Mouse (Mus musculus) heart, embryonic 12.5 days (tissue): Measurements from ENCODE around the gene Limch1. TPM values are rescaled to one million over a fixed set of nuclear protein-coding genes. Genes with fewer than 3 reads are reported as not detected.

Source experiments
- ATAC-seq: fragments of 200-750 bp; cut with Nextera tagmentation; 2 replicates; pipeline ENCODE4 v1.8.0; 2017; ENCODE audit warnings: moderate TSS enrichment, moderate library complexity; ENCODE audit not compliant: insufficient number of reproducible peaks, low FRiP score
- H3K27ac ChIP-seq: fragments of 300-500 bp; sonication (generic); 2 replicates; pipeline ENCODE4 v1.5.1; 2016; ENCODE audit warnings: mild to moderate bottlenecking, moderate library complexity; ENCODE audit not compliant: poor library complexity, severe bottlenecking
- H3K27me3 ChIP-seq: fragments of 300-500 bp; sonication (generic); replicated peaks from 2 replicates; pipeline ENCODE4 v1.6.1; 2016; ENCODE audit warnings: mild to moderate bottlenecking, moderate library complexity
- H3K36me3 ChIP-seq: fragments of 300-500 bp; sonication (generic); 2 replicates; pipeline ENCODE4 v1.6.1; 2016; ENCODE audit warnings: mild to moderate bottlenecking, moderate library complexity
- H3K4me1 ChIP-seq: fragments of 300-500 bp; sonication (generic); replicated peaks from 2 replicates; pipeline ENCODE4 v1.6.1; 2016; ENCODE audit warnings: mild to moderate bottlenecking
- H3K4me2 ChIP-seq: fragments of 300-500 bp; sonication (generic); 2 replicates; pipeline ENCODE4 v1.6.1; 2016; ENCODE audit warnings: mild to moderate bottlenecking, moderate library complexity
- H3K4me3 ChIP-seq: fragments of 300-500 bp; sonication (generic); 2 replicates; pipeline ENCODE4 v1.5.1; 2016; ENCODE audit warnings: mild to moderate bottlenecking
- H3K9ac ChIP-seq: fragments of 300-500 bp; sonication (generic); 2 replicates; pipeline ENCODE4 v1.6.1; 2016; ENCODE audit warnings: mild to moderate bottlenecking, moderate library complexity
- H3K9me3 ChIP-seq: fragments of 300-500 bp; sonication (generic); replicated peaks from 2 replicates; pipeline ENCODE4 v1.6.1; 2016; ENCODE audit warnings: mild to moderate bottlenecking, moderate library complexity
- WGBS: fragments of 180-500 bp; shearing (Covaris S2); methylation state at CpG from one replicate; pipeline ENCODE4 v1.1.7; 2016; 5-methylcytosine and 5-hydroxymethylcytosine counted together
- polyA plus RNA-seq: library from polyadenylated mRNA; unstranded; fragments of >200 nt; fragmentation: Nextera tagmentation; extraction: Ambion mirVana; gene quantifications from 2 replicates; pipeline ENCODE4 v1.2.1, GENCODE M21; 2016

The Limch1 gene
- polyA plus RNA-seq, 1 experiment from 2014 or later = 25.0 TPM

GRCm38 (mm10) chr5:66929291-66929690 lies 183.7 kb downstream of the Limch1 start:
- Histone ChIP-seq H3K4me2 (no peak overlapping the region), H3K27me3 (0 out of 2 replicates have a peak, but pooled peaks cover 5% of the 10 kb centered on the region), H3K36me3 (no peaks in the 10 kb centered on the region), H3K4me1 (no peaks in the 10 kb centered on the region; the same call in 1 of the 2 replicates), H3K9me3 (no peaks in the 10 kb centered on the region), H3K9ac (no peak overlapping the region), H3K4me3 (no peak overlapping the region), H3K27ac (no peak overlapping the region)
- 58% methylated on average over 6 of the region's 6 CpGs for WGBS
- ATAC-seq = no peak

GRCm38 (mm10) chr5:66933134-66933804 lies 187.6 kb downstream of the Limch1 start:
- no peak overlapping the region for H3K4me2 ChIP-seq
- 72% methylated on average over 10 of the region's 10 CpGs for WGBS
- H3K27me3 ChIP-seq = 0 out of 2 replicates have a peak, but pooled peaks cover 5% of the 10 kb centered on the region
- H3K27ac ChIP-seq = no peak overlapping the region
- no peaks in the 10 kb centered on the region for H3K36me3 ChIP-seq
- no peaks in the 10 kb centered on the region for H3K9me3 ChIP-seq
- no peaks in the 10 kb centered on the region for H3K4me1 ChIP-seq
- no peak overlapping the region for H3K4me3 ChIP-seq
- no peak for ATAC-seq
- H3K9ac ChIP-seq = no peak overlapping the region

- Histone ChIP-seq H3K27me3 (0 out of 2 replicates have a peak, but pooled peaks cover 3% of the 10 kb centered on the region), H3K4me2 (no peak overlapping the region), H3K4me3 (no peak overlapping the region), H3K9ac (no peak overlapping the region), H3K36me3 (no peaks in the 10 kb centered on the region), H3K9me3 (no peaks in the 10 kb centered on the region), H3K4me1 (no peaks in the 10 kb centered on the region), H3K27ac (no peak overlapping the region)
- no peak for ATAC-seq
- 80% methylated on average over 3 of the region's 3 CpGs for WGBS
Measured at GRCm38 (mm10) chr5:66934585-66934984, 189.0 kb downstream of the Limch1 start.

- Histone ChIP-seq H3K4me1 (no peaks in the 10 kb centered on the region), H3K4me3 (no peak overlapping the region), H3K4me2 (no peak overlapping the region), H3K9ac (no peak overlapping the region), H3K36me3 (no peaks in the 10 kb centered on the region), H3K27me3 (no peaks in the 10 kb centered on the region), H3K27ac (no peak overlapping the region), H3K9me3 (no peaks in the 10 kb centered on the region)
- 60% methylated on average over 9 of the region's 9 CpGs for WGBS
- ATAC-seq = no peak
Measured at GRCm38 (mm10) chr5:66937376-66937775, 191.7 kb downstream of the Limch1 start.

- 68% methylated on average over 8 of the region's 8 CpGs for WGBS
- Histone ChIP-seq H3K4me2 (no peak overlapping the region), H3K36me3 (no peaks in the 10 kb centered on the region), H3K4me1 (no peaks in the 10 kb centered on the region), H3K27me3 (no peaks in the 10 kb centered on the region), H3K4me3 (no peak overlapping the region), H3K9ac (no peak overlapping the region), H3K9me3 (no peaks in the 10 kb centered on the region), H3K27ac (no peak overlapping the region)
- no peak for ATAC-seq
Measured at GRCm38 (mm10) chr5:66941710-66942450, 196.3 kb downstream of the Limch1 start.

- WGBS = 78% methylated on average over 2 of the region's 2 CpGs
- Histone ChIP-seq H3K4me1 (no peaks in the 10 kb centered on the region), H3K4me2 (no peak overlapping the region), H3K27me3 (no peaks in the 10 kb centered on the region), H3K27ac (no peak overlapping the region), H3K4me3 (no peak overlapping the region), H3K36me3 (no peaks in the 10 kb centered on the region), H3K9me3 (no peaks in the 10 kb centered on the region), H3K9ac (no peak overlapping the region)
- no peak for ATAC-seq
Measured at GRCm38 (mm10) chr5:66942922-66943321, 197.3 kb downstream of the Limch1 start.

GRCm38 (mm10) chr5:66943521-66943920 lies 197.9 kb downstream of the Limch1 start:
- ATAC-seq = no peak
- Histone ChIP-seq H3K9me3 (no peaks in the 10 kb centered on the region), H3K4me2 (no peak overlapping the region), H3K4me3 (no peak overlapping the region), H3K27me3 (no peaks in the 10 kb centered on the region), H3K9ac (no peak overlapping the region), H3K36me3 (no peaks in the 10 kb centered on the region), H3K4me1 (no peaks in the 10 kb centered on the region), H3K27ac (no peak overlapping the region)
- WGBS = 57% methylated on average over 7 of the region's 7 CpGs

- Histone ChIP-seq H3K4me2 (no peak overlapping the region), H3K9me3 (0 out of 2 replicates have a peak, but pooled peaks cover 2% of the 10 kb centered on the region), H3K27ac (peak overlapping the region; percentile 19; the same call in 1 of the 2 replicates), H3K4me3 (no peak overlapping the region), H3K27me3 (0 out of 2 replicates have a peak, but pooled peaks cover 3% of the 10 kb centered on the region), H3K9ac (no peak overlapping the region), H3K36me3 (no peaks in the 10 kb centered on the region), H3K4me1 (no peaks in the 10 kb centered on the region)
- 59% methylated on average over 6 of the region's 6 CpGs for WGBS
- no peak for ATAC-seq
Measured at GRCm38 (mm10) chr5:66947958-66948357, 202.3 kb downstream of the Limch1 start.

GRCm38 (mm10) chr5:66949098-66949692 lies 203.6 kb downstream of the Limch1 start:
- H3K27me3 ChIP-seq = 0 out of 2 replicates have a peak, but pooled peaks cover 3% of the 10 kb centered on the region
- no peak overlapping the region for H3K9ac ChIP-seq
- H3K27ac ChIP-seq = no peak overlapping the region
- no peaks in the 10 kb centered on the region for H3K36me3 ChIP-seq
- no peak overlapping the region for H3K4me3 ChIP-seq
- H3K4me2 ChIP-seq = no peak overlapping the region
- 83% methylated on average over 8 of the region's 8 CpGs for WGBS
- no peak for ATAC-seq
- 0 out of 2 replicates have a peak, but pooled peaks cover 2% of the 10 kb centered on the region for H3K9me3 ChIP-seq
- H3K4me1 ChIP-seq = no peaks in the 10 kb centered on the region

GRCm38 (mm10) chr5:66953375-66953774 lies 207.7 kb downstream of the Limch1 start:
- Histone ChIP-seq H3K4me1 (no peaks in the 10 kb centered on the region), H3K9me3 (0 out of 2 replicates have a peak, but pooled peaks cover 2% of the 10 kb centered on the region), H3K27ac (no peak overlapping the region), H3K4me2 (no peak overlapping the region), H3K4me3 (no peak overlapping the region), H3K27me3 (0 out of 2 replicates have a peak, but pooled peaks cover 3% of the 10 kb centered on the region), H3K36me3 (no peaks in the 10 kb centered on the region), H3K9ac (no peak overlapping the region)
- ATAC-seq = no peak
- 74% methylated on average over 3 of the region's 3 CpGs for whole genome bisulfite sequencing
